Mouse (Mus musculus) adrenal gland, postnatal 25 days (tissue): ENCODE results near the gene Tmem25. TPM values are rescaled to one million over a fixed set of nuclear protein-coding genes. Genes with fewer than 3 reads are reported as not detected.
A peak's percentile ranks its signal among the peaks of the same experiment; 100 is the strongest.

Experiments used
- DNase-seq: peaks from one replicate; pipeline ENCODE4 v3.0.0; 2021; ENCODE audit warnings: mixed read lengths
- long read RNA-seq: library from polyadenylated mRNA; stranded (forward); transcript quantifications from one replicate; pipeline ENCODE4 v2.0.0, GENCODE M21; 2021
- total RNA-seq: library from RNA; stranded (reverse); gene quantifications from 2 replicates; pipeline ENCODE4 v1.2.3, GENCODE M21; 2021

Tmem25 gene
- 6.1 and 8.6 TPM in 2 replicates for total RNA-seq
- long read RNA-seq, partial matches to known transcripts: 4 of 6 reads
- long read RNA-seq, other reads (novel, unspliced or antisense): 1 of 6 reads

DNA sequence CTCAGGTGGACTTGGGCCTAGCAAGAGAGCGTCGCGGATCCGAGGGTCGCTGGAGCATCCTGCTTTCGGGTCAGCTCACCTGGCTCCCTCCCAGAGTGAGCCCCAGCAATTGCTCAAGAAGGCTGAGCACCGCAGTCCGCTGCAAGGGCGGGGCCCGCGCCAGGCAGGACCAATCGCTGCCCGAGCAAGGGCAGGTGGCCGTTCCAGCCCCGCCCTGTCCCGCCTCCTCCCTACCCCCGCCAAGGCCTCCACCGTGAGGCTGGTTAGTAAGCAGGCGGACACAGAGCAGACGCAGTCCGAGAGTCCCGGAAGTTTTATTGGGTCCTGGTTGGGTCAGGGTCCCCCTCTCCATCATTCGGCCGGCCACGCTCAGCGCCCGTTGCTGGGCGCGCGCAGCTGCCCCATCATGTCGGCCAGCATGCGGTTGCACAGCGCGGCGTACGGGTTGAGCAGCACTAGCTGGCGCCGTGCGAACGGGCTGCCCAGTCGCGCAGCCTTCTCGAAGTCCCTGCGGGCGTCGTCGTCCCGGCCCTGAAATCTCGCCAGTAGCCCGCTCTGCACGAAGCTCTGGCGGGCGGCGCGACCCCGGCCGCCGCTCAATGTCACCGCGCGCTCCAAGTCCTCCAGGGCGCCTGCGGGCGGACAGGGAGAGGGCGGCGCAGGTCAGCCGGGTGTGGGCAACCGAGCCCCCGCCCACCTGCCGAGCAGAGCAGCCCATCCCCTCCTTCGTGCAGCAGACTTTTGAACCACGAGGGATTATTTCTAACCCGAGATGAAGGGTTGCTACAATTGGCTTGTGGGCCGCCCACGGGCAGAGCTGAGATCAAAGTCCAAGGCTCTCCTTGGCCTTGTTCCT, at the start of gene Tmem25:
Gene Tmem25, minus strand, starts transcription at position 206 of the 856 bp plus-strand sequence.
- peak; percentile 93 for DNase-seq

DNA sequence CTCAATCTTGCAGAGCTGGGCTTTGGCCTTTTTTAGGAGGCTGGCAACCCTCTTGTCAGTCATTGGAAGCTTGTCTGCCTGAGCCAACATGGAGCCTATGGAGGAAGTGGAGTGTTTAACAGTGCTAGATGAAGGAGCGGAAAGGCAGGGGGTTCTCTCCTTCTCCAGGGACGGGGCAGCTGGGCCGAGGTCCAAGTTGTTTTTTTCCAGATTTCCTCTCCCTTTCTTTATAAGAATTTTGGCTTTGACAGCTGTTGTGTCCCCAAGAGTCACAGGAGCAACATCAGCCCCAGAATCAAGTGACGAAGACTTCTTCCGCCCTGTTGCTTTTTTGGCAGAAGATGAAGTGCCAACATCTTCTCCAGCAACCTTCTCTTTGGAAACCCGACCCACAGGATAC, 48.3 kb upstream of the Tmem25 start:
- DNase-seq: no peak

DNA sequence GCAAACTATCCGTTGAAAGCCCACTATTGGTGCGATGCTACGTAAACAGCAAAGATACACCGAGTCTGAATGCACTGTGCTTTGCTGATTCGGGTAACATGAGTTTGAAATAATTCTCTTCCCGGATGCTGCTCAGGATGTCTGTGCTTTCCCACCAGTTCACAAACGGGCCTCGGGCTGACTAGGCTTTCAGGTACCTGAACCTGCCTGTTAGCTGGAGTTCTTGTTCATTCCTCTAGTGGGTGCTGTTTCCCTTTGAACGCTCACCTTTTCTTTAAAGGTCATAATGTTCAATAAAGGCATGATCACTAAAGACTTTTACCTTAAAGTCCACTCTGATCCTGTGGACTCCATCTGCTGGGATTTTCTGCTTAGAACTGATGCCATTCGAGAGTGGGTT, 42.1 kb upstream of the Tmem25 start:
- no peak for DNase-seq

DNA sequence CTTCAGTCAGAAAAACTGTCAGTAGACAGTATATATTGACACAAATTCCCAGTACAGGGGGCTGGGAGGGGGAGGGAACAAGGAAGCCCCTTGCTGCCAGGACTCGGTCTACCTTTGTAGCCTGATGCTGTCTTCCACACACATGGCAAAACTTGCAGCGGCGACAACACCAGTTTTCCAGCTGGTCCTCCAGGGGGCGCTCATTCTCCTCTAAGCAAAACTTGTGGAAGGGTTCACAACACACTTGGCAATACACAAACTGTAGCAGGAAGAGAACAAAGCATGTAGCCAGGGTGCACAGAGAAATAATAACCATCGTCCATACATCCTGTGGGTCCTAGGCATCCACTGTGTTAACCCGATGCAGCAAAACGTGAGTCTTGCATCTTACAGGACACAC, 37.3 kb upstream of the Tmem25 start:
- peak; percentile 81 for DNase-seq

DNA sequence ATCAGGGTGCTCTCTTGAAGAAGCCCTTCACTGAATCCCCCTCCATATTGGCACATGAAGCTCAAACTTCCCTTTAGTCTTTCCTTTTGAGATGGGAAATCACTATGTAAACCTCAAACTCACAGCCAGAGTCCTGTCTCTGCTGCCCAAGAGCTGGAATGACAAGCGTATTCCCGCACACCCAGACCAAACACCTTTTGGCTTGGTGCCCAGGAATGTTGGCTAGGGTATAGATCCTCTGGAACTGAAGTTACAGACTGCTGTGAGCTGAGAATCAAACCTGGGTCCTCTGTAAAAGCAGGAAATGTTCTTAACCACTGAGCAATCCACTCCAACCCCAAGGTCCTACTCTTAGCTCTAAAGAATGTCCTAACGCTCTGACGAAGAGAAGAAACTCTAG, 33.2 kb upstream of the Tmem25 start:
- DNase-seq: peak; percentile 46

DNA sequence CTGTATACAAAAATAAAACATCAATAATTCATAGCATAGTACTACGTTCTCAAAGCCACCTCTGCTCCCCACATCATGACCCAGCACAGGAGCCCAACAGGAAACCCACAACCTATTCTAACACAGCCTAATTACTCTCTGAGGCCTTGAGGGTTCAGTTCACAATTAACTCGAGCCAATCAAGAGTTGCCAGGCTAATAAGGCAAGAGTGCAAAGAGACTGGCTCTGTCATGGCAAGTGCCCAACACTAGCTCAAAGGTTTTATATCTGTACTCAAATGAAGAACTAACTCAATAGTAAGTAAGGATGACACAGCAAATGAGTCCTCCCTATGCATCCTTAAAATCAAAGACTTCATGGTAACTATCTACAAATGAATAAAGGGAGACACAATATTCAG, 31.4 kb upstream of the Tmem25 start:
- DNase-seq: no peak

DNA sequence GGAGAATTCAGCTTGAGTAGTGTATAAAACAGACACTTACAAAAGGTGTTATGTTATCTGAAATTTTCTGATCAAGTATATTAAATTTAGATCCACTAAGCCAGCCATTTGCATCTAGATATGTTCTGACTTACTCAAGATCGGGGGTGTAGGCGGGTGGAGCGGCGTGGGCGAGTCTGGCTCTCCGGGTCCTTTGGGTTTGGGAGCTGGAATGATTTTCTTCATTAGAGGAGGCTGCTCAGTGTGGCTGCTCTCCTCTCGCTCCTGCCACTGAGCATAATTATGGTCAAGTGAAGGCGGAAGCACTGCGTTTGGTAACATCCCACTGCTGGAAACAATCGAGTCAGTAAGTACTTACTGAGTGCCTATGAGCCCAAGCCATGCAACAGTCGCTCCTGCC, 29.8 kb upstream of the Tmem25 start:
- no peak for DNase-seq

DNA sequence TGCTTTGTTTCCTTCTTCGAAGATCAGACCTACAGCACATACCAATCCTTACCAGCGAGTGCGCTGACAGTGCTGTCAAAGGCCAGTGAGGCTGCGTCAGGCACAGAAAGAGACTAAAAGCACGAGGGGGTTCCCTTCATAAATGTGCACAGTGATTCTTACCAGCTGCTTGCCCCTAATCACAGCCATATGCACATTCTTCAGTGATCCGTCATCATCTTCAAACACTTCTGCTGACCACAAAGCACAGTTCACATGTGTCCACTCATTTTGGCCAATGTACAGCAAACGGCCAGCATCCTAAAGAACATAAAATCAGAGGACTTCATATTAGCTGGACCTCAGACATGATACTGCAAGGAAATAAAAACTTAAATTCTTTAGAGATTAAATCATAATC, 27.6 kb upstream of the Tmem25 start:
- no peak for DNase-seq

DNA sequence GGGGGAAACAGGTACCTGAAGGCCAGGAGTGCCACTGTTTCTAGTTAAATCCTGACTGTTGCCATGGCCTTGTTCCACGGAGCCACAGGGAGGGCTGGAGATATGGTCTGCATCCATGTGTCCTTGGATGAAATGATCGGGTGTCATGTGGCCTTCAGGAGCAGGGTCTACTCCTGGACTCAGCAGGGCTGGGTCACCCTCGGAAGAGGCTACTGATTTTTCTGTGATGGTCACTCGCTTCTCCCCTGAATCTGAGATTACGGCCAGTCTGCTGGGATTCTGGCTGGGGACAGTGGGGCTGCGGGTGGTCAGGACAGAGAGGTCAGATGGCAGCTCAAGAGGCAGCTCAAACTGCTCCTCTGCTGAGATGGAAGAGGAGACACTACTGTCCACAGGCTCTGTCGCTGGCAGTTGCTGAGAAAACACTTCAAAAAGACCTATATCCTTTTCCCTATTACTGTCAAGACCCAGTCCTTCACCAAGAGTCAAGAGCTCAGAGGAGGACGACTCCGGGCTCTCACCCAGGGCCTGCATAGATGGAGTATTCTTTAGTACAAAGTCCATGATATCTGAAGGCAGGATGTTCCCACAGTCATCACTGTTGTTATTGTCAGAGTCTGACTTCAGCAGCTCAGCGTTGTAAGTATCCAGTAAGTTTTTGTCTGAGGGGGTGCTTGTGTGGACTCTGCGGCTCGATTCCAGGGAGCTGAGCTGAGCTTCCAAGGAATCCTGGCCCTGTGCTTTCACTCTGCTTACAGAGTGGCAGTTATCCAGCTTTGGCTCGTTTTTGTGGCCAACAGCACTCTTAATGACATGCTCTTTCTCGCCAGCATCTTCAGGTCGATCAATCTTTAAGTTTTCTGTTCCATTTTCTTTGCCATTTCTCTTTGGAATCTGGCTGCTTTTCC, 21.1 kb upstream of the Tmem25 start:
- no peak for DNase-seq

DNA sequence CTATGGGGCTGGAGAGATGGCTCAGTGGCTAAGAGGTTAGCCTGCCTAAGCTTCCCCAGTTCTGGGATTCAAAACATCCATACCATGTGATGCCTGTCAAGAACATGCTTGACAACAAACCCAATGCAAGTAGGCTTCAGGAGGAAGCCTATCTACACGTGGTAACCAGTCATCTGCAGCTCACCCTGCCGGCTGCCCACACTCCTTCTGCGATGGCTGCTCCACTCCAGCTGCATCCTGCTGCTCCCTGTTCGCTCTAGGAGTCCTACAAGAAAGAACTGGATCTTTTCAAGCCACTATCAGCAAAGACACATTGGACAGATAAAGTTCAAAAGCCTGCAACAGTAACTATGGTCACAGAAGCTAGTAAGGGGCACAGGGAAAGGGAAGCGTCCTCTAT, 18.4 kb upstream of the Tmem25 start:
- no peak for DNase-seq

DNA sequence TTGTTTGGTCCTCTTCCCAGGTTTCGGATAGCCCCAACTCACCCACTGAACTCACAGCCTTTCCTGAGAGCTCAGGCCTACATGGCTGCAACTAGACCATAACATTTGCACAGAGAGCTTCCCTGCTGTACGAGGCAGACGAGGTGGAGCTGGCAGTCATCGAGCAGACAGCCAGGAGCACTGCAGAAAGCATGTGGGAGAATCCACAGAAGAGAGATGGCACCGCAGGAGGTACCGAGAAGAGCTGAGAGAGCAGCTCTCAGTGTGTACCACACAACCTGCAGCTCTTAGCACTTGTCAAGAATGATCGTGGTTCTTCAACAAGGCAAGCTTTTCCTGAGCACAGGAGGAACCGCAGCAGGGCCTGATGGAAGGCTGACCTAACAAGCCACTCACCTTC, 15.1 kb upstream of the Tmem25 start:
- DNase-seq: no peak

DNA sequence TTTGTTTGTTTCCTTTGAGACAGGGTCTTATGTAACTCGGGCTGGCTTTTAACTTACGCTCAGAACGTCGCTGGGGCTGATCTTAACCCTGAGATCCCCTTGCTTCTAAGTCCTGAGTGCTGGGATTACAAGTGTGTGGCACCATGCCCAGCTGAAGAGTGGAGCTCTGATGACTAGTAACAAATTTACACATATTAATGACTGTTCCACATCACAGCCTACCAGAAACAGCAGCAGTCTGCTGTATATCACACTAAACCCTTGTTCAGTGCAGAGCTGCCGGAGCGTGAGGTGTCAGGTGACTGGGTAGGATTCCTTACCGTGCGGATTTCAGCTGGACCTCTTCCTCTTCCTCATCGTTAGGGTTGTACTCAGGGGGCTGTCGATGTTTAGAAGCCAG, 11.2 kb upstream of the Tmem25 start:
- DNase-seq: no peak

DNA sequence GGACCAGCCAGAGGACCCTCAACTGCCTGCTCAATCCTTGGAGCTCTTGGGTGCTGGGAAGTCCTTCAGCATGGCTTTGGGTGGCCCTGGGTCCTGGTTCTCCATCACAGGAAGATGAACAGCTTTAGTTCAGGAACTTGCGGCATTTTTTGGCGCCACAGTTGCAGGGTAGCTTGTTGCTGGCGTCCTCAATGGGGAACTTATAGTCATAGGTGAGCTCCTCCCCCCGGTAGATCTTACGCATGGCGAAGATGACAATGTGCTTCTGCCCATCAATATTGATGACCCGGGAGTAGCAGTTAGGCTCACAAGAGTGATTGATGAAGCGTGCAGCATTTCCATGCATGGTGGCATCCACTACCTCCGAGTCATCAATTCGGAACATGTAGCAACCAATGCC, 8.7 kb upstream of the Tmem25 start:
- DNase-seq: no peak

DNA sequence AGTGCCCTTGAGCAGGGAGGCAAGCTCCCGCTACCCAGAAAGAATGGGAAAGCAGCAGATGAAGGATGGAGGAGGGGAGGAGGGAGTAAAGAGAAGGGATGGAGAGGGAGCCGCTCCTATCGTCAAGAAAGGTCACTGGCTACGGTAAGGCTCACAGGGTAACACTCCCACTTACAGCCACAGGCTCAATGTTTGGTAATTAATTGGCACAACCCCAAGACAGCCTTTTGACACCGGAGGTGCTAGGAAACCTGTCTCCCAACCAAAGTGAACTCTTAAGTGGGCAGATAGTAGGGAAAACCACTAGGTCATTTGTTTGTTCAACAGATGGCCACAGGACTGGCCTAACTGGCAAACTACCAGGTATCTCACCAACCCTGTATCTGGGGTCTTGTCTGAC, 8.0 kb upstream of the Tmem25 start:
- DNase-seq: no peak

DNA sequence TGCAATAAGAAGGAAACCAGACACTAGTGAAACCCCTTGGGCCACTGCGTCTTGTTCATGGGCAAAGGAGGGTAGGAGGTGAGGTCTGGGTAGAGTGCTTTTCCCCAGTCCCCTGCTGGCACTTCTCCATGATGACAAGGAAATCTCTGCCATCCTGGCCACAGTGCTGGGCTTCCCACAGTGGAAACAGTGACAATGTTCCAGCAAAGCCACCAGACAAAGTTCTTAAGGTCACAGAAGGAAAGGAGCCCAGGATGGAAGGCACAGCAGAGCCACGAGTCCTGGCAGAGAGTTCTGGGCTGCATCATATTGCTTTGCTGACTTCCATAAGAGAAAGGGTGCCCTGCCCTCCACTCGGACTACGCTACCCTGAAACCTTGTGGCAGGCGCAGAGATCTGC, 6.4 kb upstream of the Tmem25 start:
- DNase-seq: no peak

DNA sequence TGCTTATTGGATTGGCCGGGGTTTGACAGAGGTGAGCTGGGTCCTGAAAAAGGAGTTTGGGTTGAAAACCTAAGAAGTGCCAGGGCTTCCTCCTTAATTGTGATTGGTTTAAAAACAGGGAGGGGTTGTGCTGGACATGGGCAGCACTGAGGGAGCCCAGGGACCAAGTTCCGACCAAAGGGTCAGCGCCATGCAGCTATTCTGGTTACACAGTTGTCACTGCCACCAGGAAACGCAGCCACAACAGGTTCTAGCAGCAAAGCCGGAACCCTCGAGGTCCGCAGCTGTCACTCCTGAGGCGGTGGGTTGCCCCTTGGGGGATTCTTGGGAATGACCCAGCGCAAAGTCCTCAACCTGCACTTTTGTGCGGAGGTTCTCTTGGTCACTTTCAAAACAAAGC, 5.6 kb upstream of the Tmem25 start:
- no peak for DNase-seq

DNA sequence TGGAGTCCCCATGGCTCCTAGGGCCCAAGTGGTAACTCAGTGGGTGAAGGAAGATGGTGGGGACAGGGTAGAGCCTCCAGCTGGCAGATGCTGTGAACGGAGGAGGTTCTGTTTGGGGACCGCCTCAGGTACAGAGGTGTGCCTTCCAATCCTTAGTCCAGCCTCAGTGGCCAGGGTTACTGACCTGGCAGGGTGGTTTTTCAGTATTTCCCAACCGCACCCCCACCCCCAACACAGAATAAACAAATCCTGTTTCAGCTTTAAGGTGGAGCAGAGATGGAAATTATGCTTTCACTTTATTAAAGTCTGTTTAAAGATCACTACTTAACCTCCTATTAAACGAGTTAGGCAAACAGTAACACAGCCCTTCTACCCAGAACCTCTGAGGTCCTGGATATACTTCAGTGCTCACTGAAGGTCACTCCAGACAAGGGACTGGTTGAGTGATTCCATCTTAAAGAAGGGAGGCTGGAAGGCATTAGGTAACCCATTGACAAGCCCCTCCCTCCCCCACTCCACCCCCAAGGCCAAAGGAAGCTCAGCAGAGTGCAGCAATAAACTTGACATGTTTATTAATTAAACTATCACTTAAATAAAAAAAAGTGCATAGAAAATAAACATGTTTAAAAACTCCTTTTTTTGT, 3.8 kb upstream of the Tmem25 start, which contains the start of gene Ttc36:
Gene Ttc36, minus strand, starts transcription at position 265 of the 643 bp plus-strand sequence.
- DNase-seq: no peak

DNA sequence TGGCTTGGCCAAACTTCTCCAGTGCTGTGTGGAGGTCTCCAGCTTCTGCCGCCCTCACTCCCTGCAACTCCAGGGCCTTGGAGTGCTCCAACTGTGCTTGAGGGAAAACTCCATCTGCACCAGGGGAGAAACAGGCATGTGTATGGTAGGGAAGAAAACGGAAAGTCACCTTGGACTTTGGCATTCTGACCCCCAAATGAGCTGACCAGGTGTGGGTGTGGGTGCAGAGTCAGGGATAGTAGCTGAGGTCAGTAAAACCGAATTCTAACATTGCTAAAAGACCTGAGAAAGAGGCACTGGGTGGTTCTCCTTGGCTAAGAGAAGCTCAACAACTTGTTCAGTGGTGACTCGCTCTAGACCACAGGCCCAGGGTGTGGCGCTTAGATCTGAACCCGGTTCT, 2.6 kb upstream of the Tmem25 start:
- no peak for DNase-seq

DNA sequence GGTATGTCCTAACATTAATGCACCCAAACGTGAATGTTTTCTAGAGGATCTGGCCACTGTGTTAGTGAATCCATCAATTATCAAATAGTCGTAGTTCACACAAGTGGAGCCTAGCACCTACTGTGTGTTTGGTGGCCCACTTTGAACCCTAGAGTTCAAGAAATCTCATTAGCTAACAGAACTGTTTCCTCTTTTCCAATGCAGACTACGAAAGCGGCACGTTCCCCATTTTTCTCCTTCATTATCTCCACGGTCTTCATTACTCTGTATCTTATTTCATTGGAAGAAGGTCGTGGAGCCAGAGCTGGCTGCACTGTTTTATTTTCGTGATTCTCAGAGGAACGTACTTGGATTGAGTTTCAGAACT, 834 bp upstream of the Tmem25 start:
- DNase-seq: no peak

DNA sequence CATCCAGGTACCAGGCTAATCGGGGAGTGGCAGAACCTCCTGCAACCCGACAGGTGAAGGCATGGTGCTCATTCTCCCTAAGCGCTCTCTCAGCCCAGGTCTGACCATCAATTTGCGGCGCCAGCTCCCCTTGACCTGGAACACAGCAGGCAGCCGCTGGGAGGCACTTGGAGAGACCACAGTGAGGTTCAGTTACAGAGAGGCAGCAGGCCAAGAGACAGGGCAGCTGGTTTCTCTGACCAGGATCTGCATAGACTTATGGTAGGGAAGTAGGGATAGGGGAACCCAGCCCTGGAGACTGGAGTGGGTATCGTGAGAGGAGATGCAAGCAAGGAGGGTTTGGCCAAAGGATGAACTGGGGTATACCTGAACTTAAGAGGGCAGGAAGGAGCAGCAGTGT, 809 bp downstream of the Tmem25 start:
- no peak for DNase-seq

DNA sequence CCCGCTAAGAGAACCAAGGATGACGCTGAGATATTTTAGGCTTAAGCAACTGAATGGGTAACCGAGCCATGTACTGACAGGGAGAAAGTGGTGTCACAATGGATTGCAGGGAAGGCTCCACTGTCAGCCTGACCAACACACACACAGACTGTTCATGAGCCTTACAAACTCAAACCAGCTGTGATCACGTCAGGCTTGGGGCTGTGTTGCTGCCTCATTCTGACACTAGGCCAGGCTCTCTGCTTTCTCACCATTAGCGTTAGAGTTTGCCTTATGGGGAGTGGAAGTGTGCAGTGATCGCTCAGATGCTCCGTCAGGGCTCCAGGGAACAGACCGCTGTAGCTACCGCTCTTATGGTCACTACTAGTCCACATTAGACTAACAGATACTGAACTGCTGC, 6.3 kb downstream of the Tmem25 start:
- DNase-seq: no peak

DNA sequence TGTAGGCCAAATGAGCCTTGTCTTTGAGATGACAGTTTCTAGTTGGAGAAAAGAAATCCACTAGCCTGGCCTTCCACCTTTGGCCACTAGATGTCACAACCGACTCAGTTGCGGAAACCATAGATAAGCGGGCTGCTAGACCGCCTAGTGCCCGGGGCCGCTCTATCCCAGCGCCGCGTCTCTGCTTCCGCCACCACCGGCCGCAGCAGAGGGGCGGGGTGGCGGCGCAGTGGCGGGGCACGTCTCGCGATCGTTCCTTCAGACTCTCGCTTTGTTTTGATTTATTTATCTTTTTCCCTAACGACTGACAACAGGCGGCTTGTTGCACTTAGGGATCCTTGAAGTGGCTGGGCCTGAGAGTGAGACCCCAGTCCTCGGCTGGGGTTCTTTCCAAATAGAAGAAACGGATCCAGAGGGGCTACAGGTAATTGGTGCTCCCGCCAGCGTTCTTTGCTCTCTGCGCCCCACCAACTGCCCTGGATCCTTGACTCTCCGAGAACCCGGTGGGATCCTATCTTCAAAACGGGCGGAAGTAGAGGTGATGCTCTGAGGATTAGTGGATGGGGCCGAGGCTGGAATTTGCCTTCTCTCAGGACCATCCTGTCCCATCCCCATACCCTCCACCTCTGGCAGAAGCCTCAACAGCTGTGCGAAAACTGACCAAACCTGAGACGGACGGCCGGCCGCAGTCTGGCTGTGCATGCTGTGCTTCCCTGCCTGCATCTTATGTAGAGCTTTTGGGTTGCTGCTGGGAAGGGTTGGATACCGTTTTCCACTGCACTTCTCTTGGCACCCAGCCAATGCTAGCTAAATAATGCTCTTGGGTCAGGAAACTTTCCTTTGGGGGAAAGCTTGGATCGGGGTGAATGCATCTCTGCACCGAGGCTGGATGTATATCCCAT, 26.1 kb downstream of the Tmem25 start:
- peak; percentile 90 for DNase-seq
